Mouse (Mus musculus) liver, embryonic 12.5 days (tissue): ENCODE measurements around the gene Osgep. TPM values are rescaled to one million over a fixed set of nuclear protein-coding genes. Genes with fewer than 3 reads are reported as not detected.
"Not testable (repeated sequence)": the region's sequence is repeated elsewhere in the genome, so short reads cannot be mapped to it uniquely, and the experiment has no call there.

Source experiments
- ATAC-seq: fragments of 200-750 bp; cut with Nextera tagmentation; 2 replicates; pipeline ENCODE4 v1.8.0; 2017; ENCODE audit warnings: moderate number of reproducible peaks, mild to moderate bottlenecking, moderate library complexity
- H3K27ac ChIP-seq: fragments of 300-500 bp; sonication (generic); 2 replicates; pipeline ENCODE4 v1.5.1; 2016; ENCODE audit warnings: mild to moderate bottlenecking
- H3K27me3 ChIP-seq: fragments of 300-500 bp; sonication (generic); replicated peaks from 2 replicates; pipeline ENCODE4 v1.6.1; 2016; ENCODE audit warnings: mild to moderate bottlenecking, moderate library complexity
- H3K36me3 ChIP-seq: fragments of 300-500 bp; sonication (generic); 2 replicates; pipeline ENCODE4 v1.6.1; 2016; ENCODE audit warnings: mild to moderate bottlenecking, moderate library complexity
- H3K4me1 ChIP-seq: fragments of 300-500 bp; sonication (generic); 2 replicates; pipeline ENCODE4 v1.6.1; 2016
- H3K4me2 ChIP-seq: fragments of 300-500 bp; sonication (generic); 2 replicates; pipeline ENCODE4 v1.6.1; 2016; ENCODE audit warnings: mild to moderate bottlenecking, moderate library complexity
- H3K4me3 ChIP-seq: fragments of 300-500 bp; sonication (generic); 2 replicates; pipeline ENCODE4 v1.5.1; 2016; ENCODE audit warnings: mild to moderate bottlenecking, moderate library complexity
- H3K9ac ChIP-seq: fragments of 300-500 bp; sonication (generic); 2 replicates; pipeline ENCODE4 v1.6.1; 2016; ENCODE audit warnings: mild to moderate bottlenecking, moderate library complexity
- H3K9me3 ChIP-seq: fragments of 300-500 bp; sonication (generic); replicated peaks from 2 replicates; pipeline ENCODE4 v1.6.1; 2016; ENCODE audit warnings: mild to moderate bottlenecking, moderate library complexity
- WGBS: fragments of 180-500 bp; shearing (Covaris S2); methylation state at CpG from one replicate; pipeline ENCODE4 v1.1.7; 2016; ENCODE audit not compliant: insufficient replicate concordance; 5-methylcytosine and 5-hydroxymethylcytosine counted together
- polyA plus RNA-seq: library from polyadenylated mRNA; unstranded; fragments of >200 nt; fragmentation: Nextera tagmentation; extraction: Ambion mirVana; gene quantifications from 2 replicates; pipeline ENCODE4 v1.2.1, GENCODE M21; 2016

The Osgep gene
- polyA plus RNA-seq, 1 experiment from 2014 or later: 74.0 TPM

DNA sequence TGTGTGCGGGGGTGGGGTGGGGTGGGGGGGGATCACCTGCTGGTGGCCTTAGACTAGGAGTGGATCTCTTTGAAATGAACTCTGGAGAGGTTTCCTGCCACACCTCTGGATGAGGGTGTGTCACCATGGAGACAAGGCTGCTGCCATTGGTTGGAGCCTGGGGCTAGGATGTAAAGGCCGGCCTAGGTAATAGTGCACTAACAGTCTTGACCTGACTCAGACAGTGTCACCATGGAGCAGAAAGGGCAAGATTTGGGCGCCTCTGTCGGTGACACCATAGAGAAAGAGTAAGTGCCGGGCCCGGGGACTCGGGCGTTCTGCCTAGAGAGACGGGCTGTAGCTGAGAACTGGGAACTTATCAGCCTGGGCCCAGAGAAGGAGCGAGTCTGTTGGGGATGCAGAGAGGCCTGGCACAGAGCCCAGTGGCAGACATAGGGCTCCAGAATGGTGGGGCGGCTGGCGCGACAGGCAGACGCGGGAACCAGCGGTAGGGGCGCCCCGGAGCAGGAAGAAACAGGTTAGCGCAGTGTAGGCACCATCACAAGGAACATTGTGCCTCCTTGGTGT lies 31.3 kb upstream of the Osgep start, which contains the start of gene Pnp2:
Gene Pnp2, plus strand, starts transcription at position 51 of the 567 bp plus-strand sequence.
- H3K9me3 ChIP-seq, H3K27me3 ChIP-seq: not testable (repeated sequence)
- Histone ChIP-seq H3K9ac (peak within 1 kb of the TSS; percentile 46), H3K4me1 (peaks cover 29% of the 10 kb centered on the region), H3K4me3 (peak within 1 kb of the TSS; percentile 45), H3K27ac (peak within 1 kb of the TSS; percentile 76), H3K36me3 (peaks cover 24% of the 10 kb centered on the region), H3K4me2 (peak within 1 kb of the TSS; percentile 61)
- peak; percentile 79 for ATAC-seq
- WGBS: 16% methylated on average over 19 of the region's 19 CpGs

DNA sequence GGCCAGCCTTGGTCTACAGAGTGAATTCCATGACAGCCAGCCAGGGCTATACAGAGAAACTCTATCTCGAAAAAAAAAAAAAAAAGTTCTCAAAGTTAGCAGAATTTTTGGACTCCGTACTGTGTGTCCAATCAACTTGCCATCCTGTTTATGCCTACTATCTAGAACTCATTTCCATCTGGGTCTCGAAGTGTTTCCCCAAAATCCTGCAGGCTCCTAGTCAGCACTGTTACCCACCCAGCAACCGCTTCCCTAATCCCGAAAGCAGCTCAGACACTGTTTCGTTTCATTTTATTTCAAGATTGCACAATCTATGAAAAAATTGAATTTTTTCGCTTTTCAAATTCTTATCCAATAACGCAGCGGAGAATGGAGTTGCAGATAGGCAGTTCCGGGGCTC lies 30.8 kb upstream of the Osgep start:
- no peaks in the 10 kb centered on the region for H3K27me3 ChIP-seq
- H3K4me3 ChIP-seq: no peak overlapping the region
- H3K4me1 ChIP-seq: peaks cover 29% of the 10 kb centered on the region
- WGBS: 78% methylated on average over 10 of the region's 10 CpGs
- H3K36me3 ChIP-seq: peaks cover 29% of the 10 kb centered on the region
- peak overlapping the region; percentile 61; the same call in 1 of the 2 replicates for H3K4me2 ChIP-seq
- H3K9me3 ChIP-seq: no peaks in the 10 kb centered on the region
- H3K27ac ChIP-seq: no peak overlapping the region
- no peak for ATAC-seq
- H3K9ac ChIP-seq: no peak overlapping the region

DNA sequence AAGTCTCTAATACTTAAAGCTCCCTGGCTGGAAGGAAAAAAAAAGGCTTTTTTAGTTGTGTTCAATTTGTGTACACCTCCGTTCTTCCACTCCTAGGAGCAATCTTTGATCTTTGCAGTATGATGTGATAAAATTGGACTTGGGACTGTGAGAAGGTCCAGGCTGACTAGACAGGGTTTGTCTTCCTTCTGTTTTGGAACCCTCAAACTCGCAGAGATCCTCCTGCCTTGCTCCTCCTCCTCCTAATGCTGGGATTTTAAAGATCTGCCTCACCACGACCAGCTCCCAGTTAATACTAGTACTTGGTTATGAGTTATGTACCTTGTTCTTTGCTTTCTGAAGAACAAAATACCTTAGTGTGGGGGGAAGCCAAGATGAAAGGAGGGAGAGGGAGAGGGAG lies 20.8 kb upstream of the Osgep start:
- ATAC-seq, H3K27me3 ChIP-seq, H3K9me3 ChIP-seq: not testable (repeated sequence)
- peak overlapping the region; percentile 75 for H3K4me3 ChIP-seq
- H3K27ac ChIP-seq: peak overlapping the region; percentile 92
- WGBS: 10% methylated on average over 3 of the region's 3 CpGs
- H3K4me1 ChIP-seq: peaks cover 17% of the 10 kb centered on the region
- H3K36me3 ChIP-seq: peaks cover 26% of the 10 kb centered on the region
- peak overlapping the region; percentile 80 for H3K4me2 ChIP-seq
- peak overlapping the region; percentile 83 for H3K9ac ChIP-seq

- ATAC-seq, H3K27me3 ChIP-seq, H3K9me3 ChIP-seq: not testable (repeated sequence)
- Histone ChIP-seq H3K36me3 (peaks cover 22% of the 10 kb centered on the region), H3K4me3 (peak overlapping the region; percentile 75), H3K9ac (peak overlapping the region; percentile 83), H3K4me2 (peak overlapping the region; percentile 80), H3K27ac (peak overlapping the region; percentile 92), H3K4me1 (peaks cover 17% of the 10 kb centered on the region)
- 7% methylated on average over 6 of the region's 6 CpGs for WGBS
Observed at GRCm38 (mm10) chr14:50945081-50945480, 20.4 kb upstream of the Osgep start.

DNA sequence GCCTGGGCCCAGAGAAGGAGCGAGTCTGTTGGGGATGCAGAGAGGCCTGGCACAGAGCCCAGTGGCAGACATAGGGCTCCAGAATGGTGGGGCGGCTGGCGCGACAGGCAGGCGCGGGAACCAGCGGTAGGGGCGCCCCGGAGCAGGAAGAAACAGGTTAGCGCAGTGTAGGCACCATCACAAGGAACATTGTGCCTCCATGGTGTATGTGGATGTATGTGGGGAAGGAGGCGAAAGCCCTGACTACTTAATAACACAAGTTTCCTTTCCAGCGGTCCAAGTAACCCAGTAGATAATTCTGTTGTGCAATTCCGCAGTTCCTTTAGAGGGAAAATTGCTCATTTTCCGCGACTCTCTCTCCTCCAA lies 20.0 kb upstream of the Osgep start:
- peak overlapping the region; percentile 92 for H3K27ac ChIP-seq
- H3K4me2 ChIP-seq: peak overlapping the region; percentile 80
- H3K9ac ChIP-seq: peak overlapping the region; percentile 83
- H3K4me1 ChIP-seq: peaks cover 17% of the 10 kb centered on the region
- not testable (repeated sequence) for H3K27me3 ChIP-seq, H3K9me3 ChIP-seq
- peaks cover 20% of the 10 kb centered on the region for H3K36me3 ChIP-seq
- under 1% methylated on average over 15 of the region's 15 CpGs for WGBS
- peak; percentile 91 for ATAC-seq
- H3K4me3 ChIP-seq: peak overlapping the region; percentile 75

DNA sequence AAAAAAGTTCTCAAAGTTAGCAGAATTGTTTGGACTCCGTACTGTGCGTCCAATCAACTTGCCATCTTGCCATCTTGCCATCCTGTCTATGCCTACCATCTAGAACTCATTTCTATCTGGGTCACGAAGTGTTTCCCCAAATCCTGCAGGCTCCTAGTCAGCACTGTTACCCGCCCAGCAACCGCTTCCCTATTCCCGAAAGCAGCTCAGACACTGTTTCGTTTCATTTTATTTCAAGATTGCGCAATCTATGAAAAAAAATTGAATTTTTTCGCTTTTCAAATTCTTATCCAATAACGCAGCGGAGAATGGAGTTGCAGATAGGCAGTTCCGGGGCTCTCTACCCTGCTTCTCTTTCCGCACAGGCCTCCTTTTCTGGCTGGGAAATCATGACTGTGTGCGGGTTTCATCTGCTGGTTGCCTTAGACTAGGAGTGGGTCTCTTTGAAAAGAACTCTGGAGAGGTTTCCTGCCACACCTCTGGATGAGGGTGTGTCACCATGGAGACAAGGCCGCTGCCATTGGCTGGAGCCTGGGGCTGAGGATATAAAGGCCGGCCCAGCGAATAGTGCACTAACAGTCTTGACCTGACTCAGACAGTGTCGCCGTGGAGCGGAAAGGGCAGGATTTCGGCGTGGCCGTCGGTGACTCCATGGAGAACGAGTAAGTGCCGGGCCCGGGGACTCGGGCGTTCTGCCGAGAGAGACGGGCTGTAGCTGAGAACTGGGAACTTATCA lies 19.4 kb upstream of the Osgep start, which contains the start of gene Gm49342:
Gene Gm49342, plus strand, starts transcription at position 586 of the 736 bp plus-strand sequence.
- peak within 1 kb of the TSS; percentile 80 for H3K4me2 ChIP-seq
- H3K4me1 ChIP-seq: peaks cover 17% of the 10 kb centered on the region
- peak within 1 kb of the TSS; percentile 83 for H3K9ac ChIP-seq
- H3K27ac ChIP-seq: peak within 1 kb of the TSS; percentile 92
- peak within 1 kb of the TSS; percentile 75 for H3K4me3 ChIP-seq
- WGBS: 7% methylated on average over 31 of the region's 31 CpGs
- H3K27me3 ChIP-seq: no peaks in the 10 kb centered on the region
- H3K36me3 ChIP-seq: peaks cover 15% of the 10 kb centered on the region
- peak; percentile 98 for ATAC-seq
- H3K9me3 ChIP-seq: no peaks in the 10 kb centered on the region

- Histone ChIP-seq H3K4me3 (no peak overlapping the region), H3K27me3 (no peaks in the 10 kb centered on the region), H3K27ac (no peak overlapping the region), H3K4me2 (peak overlapping the region; percentile 9; the same call in 1 of the 2 replicates), H3K9me3 (no peaks in the 10 kb centered on the region), H3K4me1 (peaks cover 4% of the 10 kb centered on the region), H3K36me3 (no peaks in the 10 kb centered on the region), H3K9ac (no peak overlapping the region)
- ATAC-seq: no peak
- WGBS: 8% methylated on average over 2 of the region's 2 CpGs
Observed at GRCm38 (mm10) chr14:50938940-50939339, 14.2 kb upstream of the Osgep start.

DNA sequence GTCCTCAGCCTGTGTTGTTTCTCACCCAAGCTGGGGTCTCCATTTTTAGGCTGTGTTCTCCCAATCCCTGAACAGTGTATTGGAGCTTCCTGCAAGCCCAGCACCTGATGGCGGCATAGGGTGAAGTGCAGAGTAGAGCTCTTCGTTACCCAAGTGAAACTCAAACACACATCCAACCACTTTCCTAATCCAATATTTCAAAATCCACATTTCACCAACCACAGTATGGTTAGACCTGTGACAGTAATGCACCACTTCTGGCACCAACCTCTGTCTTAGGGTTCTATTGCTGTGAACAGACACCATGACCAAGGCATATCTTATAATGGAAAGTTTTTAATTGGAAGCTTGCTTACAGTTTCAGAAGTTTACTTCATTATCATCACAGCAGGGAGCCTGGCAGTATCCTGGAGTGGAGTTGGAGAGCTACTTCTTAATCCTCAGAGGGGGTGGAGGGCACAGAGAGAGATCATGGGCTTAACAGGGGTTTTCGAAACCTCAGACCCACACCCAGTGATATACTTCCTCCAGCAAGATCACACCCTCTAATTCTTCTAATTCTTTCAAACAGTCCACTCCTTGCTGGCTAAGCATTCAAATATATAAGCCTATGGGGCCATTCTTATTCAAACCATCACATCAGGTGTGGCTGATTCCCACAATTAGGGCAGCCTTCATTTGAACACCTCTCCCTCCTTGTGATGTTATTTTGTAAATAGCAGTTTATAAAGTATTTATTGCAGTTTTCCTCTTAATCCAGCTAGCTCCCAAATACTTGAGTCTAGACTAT lies 13.6 kb upstream of the Osgep start:
- Histone ChIP-seq H3K4me1 (no peaks in the 10 kb centered on the region), H3K27ac (no peak overlapping the region), H3K9ac (no peak overlapping the region), H3K9me3 (no peaks in the 10 kb centered on the region), H3K36me3 (no peaks in the 10 kb centered on the region), H3K27me3 (no peaks in the 10 kb centered on the region), H3K4me2 (no peak overlapping the region), H3K4me3 (no peak overlapping the region)
- 84% methylated on average over 3 of the region's 3 CpGs for WGBS
- ATAC-seq: no peak

DNA sequence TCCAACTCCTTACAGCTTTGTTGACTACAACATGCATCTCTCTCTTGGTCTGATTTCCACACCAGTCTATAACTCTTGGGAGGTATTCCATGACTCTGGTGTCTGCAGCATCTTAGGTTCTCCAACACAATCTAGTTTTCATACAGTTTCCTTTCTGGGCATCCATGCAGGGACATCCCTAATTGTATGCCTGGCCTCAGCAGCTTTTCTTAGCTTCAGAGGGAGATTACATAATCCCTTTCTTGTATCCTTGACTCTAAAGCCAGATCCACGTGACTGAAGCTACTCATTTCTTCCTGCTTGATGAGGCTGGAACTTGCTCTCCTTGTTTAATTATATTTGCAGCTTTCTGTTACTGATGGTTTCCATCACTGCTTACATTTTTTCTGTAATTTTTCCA lies 12.0 kb upstream of the Osgep start:
- Histone ChIP-seq H3K27me3 (no peaks in the 10 kb centered on the region), H3K4me3 (no peak overlapping the region), H3K9me3 (no peaks in the 10 kb centered on the region), H3K4me1 (peaks cover 7% of the 10 kb centered on the region), H3K27ac (no peak overlapping the region), H3K36me3 (no peaks in the 10 kb centered on the region), H3K4me2 (no peak overlapping the region), H3K9ac (no peak overlapping the region)
- no peak for ATAC-seq
- WGBS: 50% methylated on average over 1 of the region's 1 CpGs

DNA sequence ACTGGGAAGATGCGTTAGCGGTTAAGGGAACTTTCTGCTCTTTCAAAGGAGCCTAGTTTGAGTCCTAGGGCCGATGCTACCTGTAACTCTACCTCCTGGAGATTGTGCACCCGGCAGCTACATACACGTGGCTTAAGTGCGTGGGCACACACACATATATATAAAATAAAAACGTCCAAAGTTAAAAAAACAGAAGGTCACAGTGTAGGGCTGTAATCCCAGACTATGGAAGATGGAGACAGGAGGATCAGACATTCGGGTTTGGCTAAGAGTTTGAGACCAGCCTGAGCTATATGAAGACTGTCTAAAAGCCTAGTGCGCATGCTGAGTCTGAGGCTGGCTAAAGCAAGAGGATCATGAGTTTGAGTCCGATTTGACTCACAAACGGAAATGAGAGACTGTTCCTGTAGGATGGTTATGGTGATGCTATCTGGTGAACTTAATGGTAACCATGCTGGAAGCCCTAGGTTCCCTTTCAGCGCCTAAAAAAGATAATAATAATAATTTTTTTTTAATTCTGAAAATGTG lies 6.9 kb upstream of the Osgep start:
- no peaks in the 10 kb centered on the region for H3K9me3 ChIP-seq
- peak overlapping the region; percentile 76 for H3K9ac ChIP-seq
- H3K27me3 ChIP-seq: no peaks in the 10 kb centered on the region
- H3K4me1 ChIP-seq: peaks cover 38% of the 10 kb centered on the region
- 11% methylated on average over 12 of the region's 12 CpGs for WGBS
- peak overlapping the region; percentile 93 for H3K4me3 ChIP-seq
- no peak for ATAC-seq
- peak overlapping the region; percentile 94 for H3K4me2 ChIP-seq
- H3K36me3 ChIP-seq: peaks cover 30% of the 10 kb centered on the region
- H3K27ac ChIP-seq: peak overlapping the region; percentile 94

- peak within 1 kb of the TSS; percentile 94 for H3K4me2 ChIP-seq
- peak within 1 kb of the TSS; percentile 93 for H3K4me3 ChIP-seq
- H3K9ac ChIP-seq: peak within 1 kb of the TSS; percentile 97
- peak within 1 kb of the TSS; percentile 94 for H3K27ac ChIP-seq
- H3K36me3 ChIP-seq: peaks cover 36% of the 10 kb centered on the region
- no peaks in the 10 kb centered on the region for H3K27me3 ChIP-seq
- peak; percentile 98 for ATAC-seq
- under 1% methylated on average over 68 of the region's 68 CpGs for WGBS
- H3K9me3 ChIP-seq: no peaks in the 10 kb centered on the region
- peaks cover 45% of the 10 kb centered on the region for H3K4me1 ChIP-seq
Observed at GRCm38 (mm10) chr14:50930754-50931492, 6.2 kb upstream of the Osgep start, which contains the start of the genes Pip4p1 and Pnp. Gene Pip4p1, minus strand, starts transcription at chr14:50930856. Gene Pnp, plus strand, starts transcription at chr14:50931082.
